Mouse (Mus musculus) neural tube, embryonic 10.5 days (tissue): Measurements from ENCODE around the gene Gm5565.
"Not testable (repeated sequence)": the region's sequence is repeated elsewhere in the genome, so short reads cannot be mapped to it uniquely, and the experiment has no call there.

Source experiments
- DNase-seq: peaks from one replicate; pipeline ENCODE4 v3.0.0-alpha.2; 2017; ENCODE audit warnings: low spot score; ENCODE audit errors: extremely low spot score

The Gm5565 gene

DNA sequence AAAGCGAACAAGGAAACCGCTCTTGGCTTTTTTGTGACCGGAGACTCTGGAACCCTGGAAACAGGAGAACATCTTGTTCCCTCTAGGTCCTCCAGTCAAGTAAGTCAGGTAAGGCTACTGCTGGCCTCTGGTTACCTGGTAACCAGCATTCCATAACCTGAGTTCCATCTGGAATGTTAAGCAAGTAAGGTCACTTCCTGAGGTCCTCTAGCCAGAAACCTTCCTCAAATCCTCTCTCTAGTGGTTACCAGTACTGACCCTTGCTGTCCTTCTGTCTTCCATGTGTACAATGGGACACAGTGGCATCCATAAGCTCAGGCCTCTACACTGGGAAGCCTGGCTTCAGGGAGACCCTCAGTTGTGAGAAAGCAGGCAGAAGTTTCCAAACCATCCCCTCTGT lies at the start of gene Gm5565:
Gene Gm5565 (minus strand): TSS at position 101 of the 400 bp plus-strand sequence.
- not testable (repeated sequence) for DNase-seq

DNA sequence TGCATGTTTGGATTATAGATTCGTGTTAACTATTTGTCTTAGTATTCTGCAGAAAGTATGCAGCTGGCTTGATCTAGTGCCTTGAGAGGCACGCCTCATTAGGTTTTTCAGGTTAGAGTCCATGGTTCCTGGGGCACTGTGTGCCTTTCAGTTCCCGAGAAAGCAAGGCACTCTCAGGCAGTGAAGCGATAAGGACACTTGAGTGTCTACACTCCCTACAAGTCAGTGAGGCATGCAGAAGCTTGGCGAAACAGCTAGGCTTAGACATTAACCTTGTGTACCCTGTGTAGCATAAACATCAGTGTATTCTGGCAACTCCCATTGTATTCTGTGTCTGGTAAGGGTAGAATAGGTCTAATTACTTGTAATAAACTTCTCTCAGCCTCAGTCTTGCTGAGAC lies 45.2 kb upstream of the Gm5565 start:
- no peak for DNase-seq

DNA sequence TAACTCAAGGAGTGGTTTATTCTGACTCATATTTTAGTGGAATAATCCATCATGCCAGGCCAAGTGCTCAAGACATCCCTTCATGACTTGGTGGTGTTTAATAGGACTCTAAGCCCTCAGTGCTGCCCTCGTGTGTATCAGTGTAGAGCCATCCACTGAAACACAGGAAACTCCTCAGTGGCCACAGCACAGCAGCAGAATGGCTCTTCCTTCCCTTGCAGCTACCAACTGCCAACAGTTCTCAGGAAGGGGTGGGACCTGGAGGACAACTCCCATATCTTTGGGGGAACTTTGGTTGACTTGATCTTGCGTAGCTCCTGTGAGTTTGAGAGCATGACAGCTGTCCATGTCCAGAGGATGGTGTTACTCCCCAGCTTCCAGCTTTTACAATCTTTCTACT lies 43.6 kb upstream of the Gm5565 start:
- DNase-seq, result no peak

DNA sequence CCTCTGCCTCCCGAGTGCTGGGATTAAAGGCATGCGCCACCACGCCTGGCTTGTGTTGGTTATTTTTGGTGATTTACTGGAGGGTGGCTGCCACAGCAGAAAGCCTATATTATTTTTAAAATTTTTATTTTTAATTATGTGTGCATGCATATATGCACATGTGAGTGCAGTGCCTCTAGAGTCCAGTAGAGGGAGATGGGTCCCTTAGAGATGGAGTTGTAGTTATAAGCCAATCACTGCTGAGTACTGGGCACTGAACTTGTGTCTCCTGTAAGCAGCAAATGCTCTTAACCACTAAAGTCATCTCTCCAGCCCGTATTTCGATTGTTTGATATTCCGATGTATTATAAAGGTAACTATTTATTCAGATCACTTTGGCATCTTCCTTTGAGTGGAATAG lies 40.2 kb upstream of the Gm5565 start:
- DNase-seq, result no peak

DNA sequence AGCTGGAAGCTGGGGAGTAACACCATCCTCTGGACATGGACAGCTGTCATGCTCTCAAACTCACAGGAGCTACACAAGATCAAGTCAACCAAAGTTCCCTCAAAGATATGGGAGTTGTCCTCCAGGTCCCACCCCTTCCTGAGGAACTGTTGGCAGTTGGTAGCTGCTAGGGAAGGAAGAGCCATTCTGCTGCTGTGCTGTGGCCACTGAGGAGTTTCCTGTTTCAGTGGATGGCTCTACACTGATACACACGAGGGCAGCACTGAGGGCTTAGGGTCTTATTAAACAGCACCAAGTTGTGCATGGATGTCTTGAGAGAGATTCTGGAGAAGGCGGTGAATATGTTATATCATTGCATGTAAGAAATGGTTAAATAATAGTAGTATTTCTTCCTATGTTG lies 39.2 kb upstream of the Gm5565 start:
- DNase-seq, result no peak

DNA sequence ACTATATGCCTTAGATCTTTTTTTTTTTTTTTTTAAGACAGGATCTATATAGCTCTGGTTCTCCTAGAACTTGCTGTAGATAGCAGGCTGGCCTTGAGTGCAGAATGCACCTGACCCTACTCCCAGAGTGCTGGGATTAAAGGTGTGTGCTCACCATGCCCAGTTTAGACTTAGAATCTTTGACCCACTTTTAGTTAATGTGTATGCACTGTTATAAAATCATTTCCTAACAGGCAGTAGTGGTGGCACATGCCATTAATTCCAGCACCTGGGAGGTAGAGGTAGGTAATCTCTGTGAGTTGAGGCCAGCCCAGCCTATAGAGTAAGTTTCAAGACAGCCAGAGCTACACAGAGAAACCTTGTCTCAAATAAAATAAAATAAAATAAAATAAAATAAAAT lies 38.7 kb upstream of the Gm5565 start:
- DNase-seq, result no peak

DNA sequence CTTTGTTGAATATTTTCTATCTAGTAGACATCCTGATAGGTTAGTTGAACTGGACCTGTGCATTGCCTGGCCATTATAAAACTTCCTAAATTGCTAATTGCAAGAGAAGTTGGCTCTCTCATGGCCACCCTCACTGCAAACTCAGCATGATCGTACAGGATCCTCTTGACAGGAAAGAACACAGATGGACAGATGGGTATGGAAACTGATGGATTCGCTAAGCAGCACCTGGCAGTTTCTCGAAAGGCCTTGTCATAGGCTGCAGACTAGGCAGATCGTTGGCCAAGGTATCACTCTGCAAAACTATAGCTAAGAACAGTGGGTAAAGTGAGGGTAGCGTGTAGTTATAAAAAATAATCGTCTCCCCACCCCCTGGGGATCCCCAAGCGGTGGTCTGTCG lies 33.0 kb upstream of the Gm5565 start:
- no peak for DNase-seq

DNA sequence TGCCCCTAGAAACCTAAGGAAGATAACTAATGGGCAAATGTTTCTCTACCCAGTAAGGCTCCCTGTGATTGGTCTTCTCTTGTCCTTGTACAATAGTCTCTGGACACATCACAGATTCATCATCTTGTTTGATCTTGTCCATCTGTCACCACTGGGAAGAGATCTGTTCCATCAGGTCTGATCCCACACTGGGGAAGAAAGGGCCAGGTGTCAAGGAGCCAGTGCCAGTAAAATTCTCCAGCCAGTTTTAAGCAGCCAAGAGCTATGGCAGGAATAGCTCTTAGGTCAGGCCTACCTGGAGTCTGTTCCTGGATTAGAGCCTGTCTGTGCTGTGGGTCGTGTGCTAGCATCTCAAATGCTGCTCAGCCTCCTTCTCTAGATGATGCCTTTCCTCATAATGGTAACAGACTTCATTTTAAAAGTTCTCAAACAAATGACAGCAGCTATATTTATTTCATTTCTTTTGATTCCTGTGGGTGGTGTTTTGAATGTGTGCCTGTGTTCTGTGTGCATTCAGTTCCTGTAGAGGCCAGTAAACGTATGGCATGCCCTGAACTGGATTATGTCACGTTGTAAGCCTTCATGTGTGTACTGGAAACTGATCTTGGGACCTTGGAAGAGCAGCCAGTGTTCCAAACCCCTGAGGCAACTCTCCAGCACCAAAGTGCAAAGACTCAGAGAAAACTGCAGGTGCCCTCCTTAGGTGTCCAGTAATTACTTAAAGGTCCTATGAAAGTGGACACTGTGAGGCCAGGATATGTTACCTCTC lies 30.3 kb upstream of the Gm5565 start:
- DNase-seq, result no peak

DNA sequence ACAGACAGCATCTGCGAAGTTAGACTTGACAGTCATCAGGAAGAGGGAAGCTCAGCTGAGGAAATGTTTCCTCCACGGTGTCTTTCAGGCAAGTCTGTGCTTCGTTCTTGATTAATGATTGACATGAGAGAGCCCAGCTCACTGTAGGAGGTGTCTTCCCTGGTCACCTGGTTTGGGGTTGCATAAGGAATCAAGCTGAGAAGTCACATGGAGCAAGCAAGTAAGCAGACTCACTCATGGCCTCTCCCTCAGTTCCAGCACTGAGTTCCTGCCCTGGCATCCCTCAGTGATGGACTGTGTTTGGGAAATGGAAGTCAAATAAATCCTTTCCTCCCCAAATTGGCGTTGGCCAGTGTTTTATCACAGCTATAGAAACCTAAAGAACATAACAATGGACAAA lies 29.8 kb upstream of the Gm5565 start:
- no peak for DNase-seq

DNA sequence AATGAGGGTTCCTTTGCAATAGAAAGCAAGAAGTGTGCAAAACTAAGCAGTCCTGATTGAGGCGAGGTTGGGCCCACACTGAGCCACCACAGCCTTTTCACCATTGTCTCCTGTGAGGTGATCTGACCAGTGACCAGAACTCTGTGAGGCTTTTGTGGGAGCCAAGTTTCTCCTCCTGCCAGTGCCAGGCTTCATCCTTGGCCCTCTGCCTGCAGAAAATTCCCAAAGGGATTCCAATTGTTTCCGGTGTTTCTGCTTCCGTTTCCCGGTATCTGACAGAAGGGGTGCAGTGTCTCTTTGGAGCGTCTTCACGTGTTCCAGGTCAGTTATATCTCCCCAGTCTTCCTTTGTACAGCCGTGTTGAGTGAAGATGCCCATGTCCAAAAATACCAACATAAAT lies 28.4 kb upstream of the Gm5565 start:
- DNase-seq, result no peak

DNA sequence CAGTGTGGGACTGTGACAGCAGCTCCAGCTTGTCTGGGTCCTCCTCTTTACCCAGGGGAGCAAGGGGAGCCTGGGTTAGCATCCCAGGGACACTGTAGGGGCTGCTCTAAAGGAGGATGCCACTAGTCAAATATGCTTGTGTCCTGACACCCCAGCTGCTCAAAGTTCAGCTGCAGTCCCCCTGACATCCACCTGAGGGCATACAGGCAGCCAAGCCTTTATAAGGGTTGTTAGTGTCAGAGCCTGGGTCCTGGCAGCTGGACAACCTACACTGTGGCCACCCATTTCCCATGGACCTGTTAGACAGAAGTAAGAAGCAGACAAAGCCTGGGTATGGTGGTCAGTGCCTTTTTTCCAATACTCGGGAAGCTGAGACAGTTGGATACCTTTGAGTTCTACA lies 27.8 kb upstream of the Gm5565 start:
- no peak for DNase-seq

DNA sequence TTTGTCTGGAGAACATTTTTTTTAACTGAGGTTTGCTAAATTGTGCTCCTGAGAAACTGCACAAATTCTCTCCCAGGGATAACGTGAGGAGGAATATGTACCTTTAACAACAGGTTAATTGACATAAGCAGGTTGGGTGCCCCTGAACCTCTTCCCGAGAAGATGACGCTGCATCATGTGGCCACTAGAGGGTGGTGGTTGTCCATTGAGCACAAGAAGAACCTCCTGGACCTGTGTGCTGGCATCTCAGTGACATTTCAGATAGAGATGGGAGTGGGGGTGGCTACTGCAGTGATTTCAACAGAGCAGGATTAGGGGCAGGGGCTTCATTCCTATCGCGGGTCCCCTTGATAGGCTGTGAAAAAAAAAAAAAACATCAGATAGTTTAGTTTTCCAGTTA lies 27.1 kb upstream of the Gm5565 start:
- DNase-seq, result peak; percentile 16

DNA sequence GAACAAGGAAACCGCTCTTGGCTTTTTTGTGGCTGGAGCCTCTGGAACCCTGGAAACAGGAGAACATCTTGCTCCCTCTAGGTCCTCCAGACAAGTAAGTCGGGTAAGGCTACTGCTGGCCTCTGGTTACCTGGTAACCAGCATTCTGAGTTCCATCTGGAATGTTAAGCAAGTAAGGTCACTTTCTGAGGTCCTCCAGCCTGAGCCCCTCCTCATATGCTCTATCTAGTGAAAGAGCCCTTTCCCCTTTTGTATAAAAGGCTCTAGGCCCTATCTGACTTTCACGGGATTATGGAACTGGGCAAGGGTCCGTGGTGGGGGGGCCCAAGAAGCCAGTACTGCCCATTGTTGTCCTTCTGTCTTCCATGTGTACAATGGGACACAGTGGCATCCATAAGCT lies 24.9 kb upstream of the Gm5565 start, which contains the start of gene 1700001J03Rik:
Gene 1700001J03Rik (minus strand): TSS at position 101 of the 400 bp plus-strand sequence.
- DNase-seq, result not testable (repeated sequence)

DNA sequence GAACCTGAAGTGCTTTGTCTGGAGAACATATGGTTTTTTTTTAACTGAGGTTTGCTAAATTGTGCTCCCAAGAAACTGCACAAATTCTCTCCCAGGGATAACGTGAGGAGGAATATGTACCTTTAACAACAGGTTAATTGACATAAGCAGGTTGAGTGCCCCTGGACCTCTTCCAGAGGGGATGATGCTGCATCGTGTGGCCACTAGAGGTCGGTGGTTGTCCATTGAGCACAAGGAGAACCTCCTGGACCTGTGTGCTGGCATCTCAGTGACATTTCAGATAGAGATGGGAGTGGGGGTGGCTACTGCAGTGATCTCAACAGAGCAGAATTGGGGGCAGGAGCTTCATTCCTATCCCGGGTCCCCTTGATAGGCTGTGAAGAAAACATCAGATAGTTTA lies 12.4 kb upstream of the Gm5565 start:
- not testable (repeated sequence) for DNase-seq

DNA sequence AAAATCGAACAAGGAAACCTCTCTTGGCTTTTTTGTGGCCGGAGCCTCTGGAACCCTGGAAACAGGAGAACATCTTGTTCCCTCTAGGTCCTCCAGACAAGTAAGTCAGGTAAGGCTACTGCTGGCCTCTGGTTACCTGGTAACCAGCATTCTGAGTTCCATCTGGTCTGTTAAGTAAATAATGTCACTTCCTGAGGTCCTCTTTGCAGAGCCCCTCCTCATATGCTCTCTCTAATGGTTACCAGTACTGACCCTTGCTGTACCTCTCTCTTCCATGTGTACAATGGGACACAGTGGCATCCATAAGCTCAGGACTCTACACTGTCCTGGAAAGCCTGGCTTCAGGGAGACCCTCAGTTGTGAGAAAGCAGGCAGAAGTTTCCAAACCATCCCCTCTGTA lies 10.3 kb upstream of the Gm5565 start, which contains the start of gene Gm6309:
Gene Gm6309 (minus strand): TSS at position 101 of the 400 bp plus-strand sequence.
- DNase-seq, result not testable (repeated sequence)

DNA sequence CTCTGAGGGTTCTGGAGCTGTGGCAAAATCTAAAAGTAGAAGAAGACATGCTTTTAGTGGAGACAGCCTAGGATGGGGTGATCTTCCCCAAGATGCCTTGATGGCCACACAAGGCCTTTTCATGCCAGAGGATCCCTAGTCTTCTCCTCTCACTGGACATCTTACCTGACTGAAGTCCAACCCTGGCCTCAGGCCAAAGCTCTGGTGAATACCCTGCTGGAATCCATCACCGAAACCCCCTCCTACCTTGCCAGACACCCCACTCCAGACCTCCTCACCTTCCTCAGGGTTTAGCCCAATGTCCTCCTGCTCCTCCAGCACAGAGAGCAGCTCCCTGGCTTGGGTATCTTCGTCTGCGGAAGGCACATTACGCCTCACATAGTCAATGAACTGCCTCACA lies 2.0 kb downstream of the Gm5565 start:
- DNase-seq, result not testable (repeated sequence)

DNA sequence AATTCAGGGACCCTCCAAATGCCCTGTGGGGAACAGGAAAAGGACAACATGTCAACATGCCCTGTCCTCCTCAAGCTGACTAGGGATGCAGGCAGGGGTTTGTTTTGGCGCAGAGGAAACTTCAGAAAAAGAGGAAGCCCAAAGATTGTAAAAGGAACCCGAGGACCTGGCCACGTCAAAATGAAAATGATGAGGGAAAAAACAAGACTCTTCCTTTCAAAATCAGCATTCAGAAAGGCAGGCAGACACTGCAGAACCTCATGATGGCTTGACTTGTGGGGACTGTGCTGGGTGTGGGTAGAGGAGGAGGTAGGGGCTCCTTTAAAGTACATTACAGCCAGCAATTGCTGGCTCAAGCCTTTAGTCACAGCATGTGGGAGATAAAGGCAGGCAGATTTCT lies 9.9 kb downstream of the Gm5565 start:
- DNase-seq, result no peak

DNA sequence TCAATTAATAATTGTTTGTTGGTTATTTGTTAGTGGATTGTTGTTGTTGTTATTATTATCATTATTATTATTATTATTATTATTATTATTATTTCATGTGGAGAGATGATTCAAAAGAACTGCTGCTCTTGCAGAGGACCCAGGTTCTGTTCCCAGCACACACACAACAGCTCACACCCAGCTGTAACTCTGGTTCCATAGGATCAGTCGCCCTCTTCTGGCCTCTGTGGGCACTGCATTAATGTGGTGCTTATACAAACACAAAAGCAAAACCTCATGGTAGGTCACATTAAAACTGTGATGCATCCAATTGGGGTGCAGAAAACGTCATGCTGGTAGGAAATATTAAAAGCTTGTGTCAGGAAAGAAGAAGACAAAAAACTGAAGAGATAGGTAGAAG lies 12.4 kb downstream of the Gm5565 start:
- peak; percentile 21 for DNase-seq
